Mouse (Mus musculus) CH12.LX (cell line): ENCODE measurements around the gene Arid5a.
A peak's percentile ranks its signal among the peaks of the same experiment; 100 is the strongest.

Experiments
- CHD2 ChIP-seq: IDR thresholded peaks from 2 replicates; pipeline ENCODE4 v1.6.1; 2011; ENCODE audit warnings: low read length, improper control_type of control experiment
- EP300 ChIP-seq: IDR thresholded peaks from 2 replicates; pipeline ENCODE4 v1.6.1; 2011; ENCODE audit warnings: low read length, improper control_type of control experiment
- MXI1 ChIP-seq: IDR thresholded peaks from 2 replicates; pipeline ENCODE4 v1.6.1; 2011; ENCODE audit warnings: mild to moderate bottlenecking, low read depth, low read length, improper control_type of control experiment
- POLR2AphosphoS2 ChIP-seq: IDR thresholded peaks from 2 replicates; pipeline ENCODE4 v1.6.1; 2011; ENCODE audit warnings: low read depth, low read length, improper control_type of control experiment
- ZC3H11A ChIP-seq: IDR thresholded peaks from 2 replicates; pipeline ENCODE4 v1.6.1; 2012; ENCODE audit warnings: low read depth, mild to moderate bottlenecking, inconsistent platforms, low read length, improper control_type of control experiment

DNA sequence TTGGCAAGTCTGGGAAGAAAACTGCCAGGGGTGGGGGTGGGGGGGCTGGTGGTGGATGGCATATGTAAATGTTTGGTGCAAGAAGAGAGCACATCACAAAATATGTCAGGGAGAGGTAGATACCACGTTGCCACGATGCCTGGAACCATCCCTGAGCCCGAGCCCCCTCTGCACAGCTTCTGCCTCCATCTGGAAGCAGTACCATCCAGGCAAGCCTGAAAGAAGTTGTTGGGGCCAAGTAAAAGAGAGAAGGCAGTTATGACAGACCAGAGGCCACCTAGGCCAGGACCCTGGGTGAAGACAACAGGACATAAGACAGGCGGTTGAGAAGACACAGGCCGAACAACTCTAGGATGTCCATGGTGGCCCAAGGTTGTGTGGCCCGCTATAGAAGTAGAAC lies 7.0 kb upstream of the Arid5a start:
- no peak for TF ChIP-seq MXI1
- no peak for TF ChIP-seq POLR2AphosphoS2
- TF ChIP-seq ZC3H11A, result no peak
- TF ChIP-seq CHD2, result 0 out of 2 replicates have a peak, but pooled peaks have one; percentile 23
- no peak for TF ChIP-seq EP300
